Mouse (Mus musculus): ENCODE results near the gene Upb1. TPM values are rescaled to one million over a fixed set of nuclear protein-coding genes. Genes with fewer than 3 reads are reported as not detected.
A peak's percentile ranks its signal among the peaks of the same experiment; 100 is the strongest.
"Not testable (repeated sequence)": the region's sequence is repeated elsewhere in the genome, so short reads cannot be mapped to it uniquely, and the experiment has no call there.

Upb1 gene
- total and polyA plus RNA-seq, 3 experiments = 1.3 to 2.0 (median 1.6) TPM

DNA sequence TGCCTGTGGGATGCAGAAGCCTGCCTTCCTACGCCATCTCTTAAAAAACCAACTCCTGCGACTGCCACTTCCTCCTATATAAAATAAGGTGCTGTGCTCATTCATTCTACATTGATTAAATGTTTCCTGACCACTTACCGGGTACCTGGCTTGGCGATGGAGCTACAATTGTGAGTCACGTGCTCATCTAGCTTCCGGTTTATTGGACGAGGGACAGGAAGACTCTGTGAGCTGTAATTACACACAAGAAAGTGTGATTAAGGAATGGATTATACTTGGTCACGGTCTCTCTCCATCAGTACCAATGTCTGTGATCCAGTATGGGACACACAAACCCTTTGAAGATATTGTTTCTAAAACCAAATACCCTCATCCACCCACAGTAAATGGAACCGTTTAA is 36.1 kb upstream of the Upb1 start:
- Histone ChIP-seq H3K4me2 (ENCODE audit: insufficient read depth, low read depth, poor library complexity, severe bottlenecking) (peak overlapping the region; percentile 75), H3K36me3 (replicated peaks in 1 of 2; ENCODE audit: control insufficient read depth in 1 of 2, insufficient read depth in 1 of 2, low read length in 1 of 2) (no peaks in the 10 kb centered on the region), H3K9ac (ENCODE audit: insufficient read depth, low read depth) (peak overlapping the region; percentile 54), H3K9me3 (replicated peaks; ENCODE audit: low read length) (peaks cover 2% of the 10 kb centered on the region), H3K79me2 (replicated peaks; ENCODE audit: control insufficient read depth, extremely low read depth, insufficient read depth, poor library complexity, severe bottlenecking) (0 out of 2 replicates have a peak, but pooled peaks cover 2% of the 10 kb centered on the region), H3K4me1 (ENCODE audit: control insufficient read depth in 1 of 2, insufficient read depth in 2 of 2) (peaks cover 7 to 16% of the 10 kb centered on the region in 2 experiments; a peak in 3 of 4 replicates), H3K4me3 (replicated peaks in 1 of 3; ENCODE audit: low read depth in 2 of 3, low read length in 2 of 3, poor library complexity in 1 of 3) (peak overlapping the region; percentile 43 to 91 (median 73)), H3K27me3 (replicated peaks) (no peaks in the 10 kb centered on the region), H3K27ac (ENCODE audit: insufficient read depth, low read depth) (no peak overlapping the region; the same call in 1 of the 2 replicates)
- dilution Hi-C loops (cut with MboI; ENCODE audit: extremely low pct_ligation_motif_present, extremely low pct_unique_long_range_greater_than_20kb, low sequenced_read_pairs) = no loop called here
- DNase-seq (ENCODE audit: extremely low read depth) = peak; percentile 22
- in situ Hi-C loops (cut with MboI; ENCODE audit: low pct_ligation_motif_present, low pct_unique_long_range_greater_than_20kb, low sequenced_read_pairs) = no loop called here
- peak; percentile 48; the same call in 1 of the 2 replicates for TF ChIP-seq BHLHE40 (IDR thresholded peaks at IDR 0.05; ENCODE audit: low read depth, low read length)
- TF ChIP-seq EP300 (IDR thresholded peaks at IDR 0.05; ENCODE audit: low read length) = no peak
- peak; percentile 78 for TF ChIP-seq USF1 (IDR thresholded peaks at IDR 0.05; ENCODE audit: low read depth, low read length)
- TF ChIP-seq USF2 (conservative IDR thresholded peaks at IDR 0.05; ENCODE audit: low read depth, low read length) = peak; percentile 73
- TF ChIP-seq TBP (conservative IDR thresholded peaks at IDR 0.05; ENCODE audit: low read depth, low read length) = no peak
- TF ChIP-seq NELFE (IDR thresholded peaks at IDR 0.05; ENCODE audit: low read depth, low read length) = no peak
- no peak for TF ChIP-seq E2F4 (IDR thresholded peaks at IDR 0.05; ENCODE audit: insufficient replicate concordance, low read depth, low read length)

DNA sequence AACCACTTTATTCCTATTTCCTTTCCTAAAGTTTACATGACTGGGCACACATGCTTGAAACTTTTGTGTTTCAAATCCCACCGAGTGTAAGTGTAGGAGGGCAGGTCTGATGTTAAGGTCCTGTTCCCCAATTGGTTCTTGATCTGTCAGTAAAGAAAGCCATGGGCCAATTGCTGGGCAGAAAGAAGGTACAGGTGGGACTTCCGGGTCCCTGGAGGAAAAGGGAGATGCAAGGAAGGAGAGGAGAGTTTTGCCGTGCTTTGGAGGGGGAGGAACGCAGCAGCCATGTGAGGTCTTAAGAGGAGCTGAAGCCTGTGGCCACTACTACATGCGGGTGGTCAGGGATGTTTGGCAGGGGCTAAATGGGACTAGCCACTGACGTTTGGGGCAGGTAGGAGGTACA is 35.7 kb upstream of the Upb1 start:
- Histone ChIP-seq H3K4me3 (replicated peaks in 1 of 3; ENCODE audit: low read depth in 2 of 3, low read length in 2 of 3, poor library complexity in 1 of 3) (peak overlapping the region; percentile 73 to 91 (median 76)), H3K9me3 (replicated peaks; ENCODE audit: low read length) (peaks cover 2% of the 10 kb centered on the region), H3K27ac (ENCODE audit: insufficient read depth, low read depth) (no peak overlapping the region), H3K27me3 (replicated peaks) (no peaks in the 10 kb centered on the region), H3K9ac (ENCODE audit: insufficient read depth, low read depth) (peak overlapping the region; percentile 98), H3K4me1 (ENCODE audit: control insufficient read depth in 1 of 2, insufficient read depth in 2 of 2) (peaks cover 7 to 16% of the 10 kb centered on the region in 2 experiments; a peak in 3 of 4 replicates), H3K36me3 (replicated peaks in 1 of 2; ENCODE audit: control insufficient read depth in 1 of 2, insufficient read depth in 1 of 2, low read length in 1 of 2) (no peaks in the 10 kb centered on the region), H3K79me2 (replicated peaks; ENCODE audit: control insufficient read depth, extremely low read depth, insufficient read depth, poor library complexity, severe bottlenecking) (0 out of 2 replicates have a peak, but pooled peaks cover 2% of the 10 kb centered on the region), H3K4me2 (ENCODE audit: insufficient read depth, low read depth, poor library complexity, severe bottlenecking) (peak overlapping the region; percentile 82)
- dilution Hi-C loops (cut with MboI; ENCODE audit: extremely low pct_ligation_motif_present, extremely low pct_unique_long_range_greater_than_20kb, low sequenced_read_pairs) (no loop called here), in situ Hi-C loops (cut with MboI; ENCODE audit: low pct_ligation_motif_present, low pct_unique_long_range_greater_than_20kb, low sequenced_read_pairs) (no loop called here)
- TF ChIP-seq RCOR1 (conservative IDR thresholded peaks at IDR 0.05; ENCODE audit: low read depth, low read length) = no peak
- peak; percentile 66 for TF ChIP-seq HCFC1 (IDR thresholded peaks at IDR 0.05; ENCODE audit: low read depth, low read length)
- TF ChIP-seq EP300 (IDR thresholded peaks at IDR 0.05; ENCODE audit: low read length) = no peak
- TF ChIP-seq POLR2A (IDR thresholded peaks at IDR 0.05; ENCODE audit: low read depth, low read length) = peak; percentile 97
- TF ChIP-seq NRF1 (IDR thresholded peaks at IDR 0.05; ENCODE audit: low read depth, low read length) = 0 out of 2 replicates have a peak, but pooled peaks have one; percentile 25
- TF ChIP-seq MAX (IDR thresholded peaks at IDR 0.05; ENCODE audit: low read length) = peak; percentile 80
- TF ChIP-seq CHD1 (IDR thresholded peaks at IDR 0.05; ENCODE audit: low read depth, low read length) = peak; percentile 66; the same call in 1 of the 2 replicates
- TF ChIP-seq ELF1 (IDR thresholded peaks at IDR 0.05; ENCODE audit: low read depth, low read length) = peak; percentile 92
- peak; percentile 90 for TF ChIP-seq TBP (conservative IDR thresholded peaks at IDR 0.05; ENCODE audit: low read depth, low read length)
- peak; percentile 85 for TF ChIP-seq MXI1 (IDR thresholded peaks at IDR 0.05; ENCODE audit: low read depth, low read length)
- peak; percentile 77 for TF ChIP-seq TCF12 (IDR thresholded peaks at IDR 0.05; ENCODE audit: low read depth, low read length)
- no peak for TF ChIP-seq CTCF (conservative IDR thresholded peaks at IDR 0.05 in 1 of 2, IDR thresholded peaks at IDR 0.05 in 1 of 2; ENCODE audit: low read depth in 2 of 2, low read length in 2 of 2)
- TF ChIP-seq IRF4 (IDR thresholded peaks at IDR 0.05; ENCODE audit: low read depth, low read length) = peak; percentile 30; the same call in 1 of the 2 replicates
- peak; percentile 79 for TF ChIP-seq CHD2 (IDR thresholded peaks at IDR 0.05; ENCODE audit: low read length)
- TF ChIP-seq POLR2AphosphoS2 (IDR thresholded peaks at IDR 0.05; ENCODE audit: low read depth, low read length) = peak; percentile 96
- no peak for TF ChIP-seq E2F4 (IDR thresholded peaks at IDR 0.05; ENCODE audit: insufficient replicate concordance, low read depth, low read length)
- peak; percentile 81 for TF ChIP-seq ZMIZ1 (IDR thresholded peaks at IDR 0.05; ENCODE audit: low read depth, low read length)
- TF ChIP-seq SIN3A (IDR thresholded peaks at IDR 0.05; ENCODE audit: low read length) = peak; percentile 79; the same call in 1 of the 2 replicates
- TF ChIP-seq NELFE (IDR thresholded peaks at IDR 0.05; ENCODE audit: low read depth, low read length) = peak; percentile 96
- TF ChIP-seq MYC (IDR thresholded peaks at IDR 0.05; ENCODE audit: low read depth, low read length) = peak; percentile 42; the same call in 1 of the 2 replicates
- TF ChIP-seq ZNF384 (IDR thresholded peaks at IDR 0.05; ENCODE audit: low read depth, low read length) = no peak
- DNase-seq (ENCODE audit: extremely low read depth) = peak; percentile 89

DNA sequence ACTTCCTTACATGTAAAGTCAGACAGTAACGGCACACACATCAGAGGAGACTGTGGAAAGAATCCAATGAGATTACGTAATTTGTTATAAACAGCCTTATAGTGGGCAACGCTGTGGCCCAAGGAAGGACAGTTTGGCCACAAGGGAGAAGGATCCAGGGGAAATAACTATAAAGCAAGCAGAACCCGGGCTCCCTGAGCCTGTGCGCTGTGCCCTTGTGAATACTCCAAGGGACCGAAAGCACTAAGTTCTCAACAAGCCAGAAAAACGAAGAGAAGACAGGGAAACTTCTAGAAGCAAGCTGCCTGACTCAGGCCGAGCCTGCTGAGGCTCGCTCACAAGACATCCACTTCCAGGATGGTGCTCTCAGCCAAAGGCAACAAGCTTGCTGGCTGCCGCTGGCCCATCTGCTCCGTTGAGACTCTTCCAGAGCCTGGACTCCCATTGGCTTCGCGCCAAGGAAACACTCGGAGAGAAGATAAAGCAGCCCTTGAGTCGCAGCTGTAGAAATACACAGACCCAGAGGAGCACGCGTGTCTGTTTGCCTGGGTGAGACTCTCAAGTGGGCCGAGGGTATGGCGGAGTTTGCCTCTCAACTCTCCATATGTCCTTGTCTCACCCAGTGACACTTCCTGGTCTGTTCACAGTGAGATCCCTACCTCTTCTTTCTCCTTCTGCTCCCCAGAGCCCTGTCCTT is 27.1 kb upstream of the Upb1 start:
- H3K4me3 ChIP-seq (replicated peaks in 1 of 3; ENCODE audit: low read depth in 2 of 3, low read length in 2 of 3, poor library complexity in 1 of 3); H3K27me3 ChIP-seq (replicated peaks); H3K9me3 ChIP-seq (replicated peaks; ENCODE audit: low read length); dilution Hi-C loops (cut with MboI; ENCODE audit: extremely low pct_ligation_motif_present, extremely low pct_unique_long_range_greater_than_20kb, low sequenced_read_pairs); in situ Hi-C loops (cut with MboI; ENCODE audit: low pct_ligation_motif_present, low pct_unique_long_range_greater_than_20kb, low sequenced_read_pairs); DNase-seq (ENCODE audit: extremely low read depth); H3K36me3 ChIP-seq (replicated peaks in 1 of 2; ENCODE audit: control insufficient read depth in 1 of 2, insufficient read depth in 1 of 2, low read length in 1 of 2); H3K9ac ChIP-seq (ENCODE audit: insufficient read depth, low read depth); H3K4me2 ChIP-seq (ENCODE audit: insufficient read depth, low read depth, poor library complexity, severe bottlenecking); H3K27ac ChIP-seq (ENCODE audit: insufficient read depth, low read depth); H3K79me2 ChIP-seq (replicated peaks; ENCODE audit: control insufficient read depth, extremely low read depth, insufficient read depth, poor library complexity, severe bottlenecking); H3K4me1 ChIP-seq (ENCODE audit: control insufficient read depth in 1 of 2, insufficient read depth in 2 of 2): not testable (repeated sequence)

Data from CH12.LX (cell line).